Mouse (Mus musculus) kidney, embryonic 15.5 days (tissue): ENCODE measurements around the gene Prkcb. TPM values are rescaled to one million over a fixed set of nuclear protein-coding genes. Genes with fewer than 3 reads are reported as not detected.

Experiments used
- ATAC-seq: fragments of 200-750 bp; cut with Nextera tagmentation; replicated peaks from 2 replicates; pipeline ENCODE4 v1.8.0; 2017; ENCODE audit warnings: moderate TSS enrichment; ENCODE audit not compliant: low FRiP score
- H3K27ac ChIP-seq: fragments of 300-500 bp; sonication (generic); 2 replicates; pipeline ENCODE4 v1.5.1; 2015; ENCODE audit warnings: mild to moderate bottlenecking, inconsistent platforms
- H3K27me3 ChIP-seq: fragments of 300-500 bp; sonication (generic); 2 replicates; pipeline ENCODE4 v1.6.1; 2015; ENCODE audit warnings: inconsistent platforms
- H3K36me3 ChIP-seq: fragments of 300-500 bp; sonication (generic); 2 replicates; pipeline ENCODE4 v1.6.1; 2015; ENCODE audit warnings: inconsistent platforms
- H3K4me1 ChIP-seq: fragments of 300-500 bp; sonication (generic); 2 replicates; pipeline ENCODE4 v1.6.1; 2015; ENCODE audit warnings: inconsistent platforms
- H3K4me2 ChIP-seq: fragments of 300-500 bp; sonication (generic); 2 replicates; pipeline ENCODE4 v1.6.1; 2015; ENCODE audit warnings: moderate library complexity, mild to moderate bottlenecking, inconsistent platforms
- H3K4me3 ChIP-seq: fragments of 300-500 bp; sonication (generic); replicated peaks from 2 replicates; pipeline ENCODE4 v1.5.1; 2015; ENCODE audit warnings: mild to moderate bottlenecking, inconsistent platforms
- H3K9ac ChIP-seq: fragments of 300-500 bp; sonication (generic); 2 replicates; pipeline ENCODE4 v1.6.1; 2015; ENCODE audit warnings: mild to moderate bottlenecking, inconsistent platforms
- H3K9me3 ChIP-seq: fragments of 300-500 bp; sonication (generic); replicated peaks from 2 replicates; pipeline ENCODE4 v1.6.1; 2016; ENCODE audit warnings: inconsistent platforms
- WGBS: fragments of 180-500 bp; shearing (Covaris S2); methylation state at CpG from one replicate; pipeline ENCODE4 v1.1.7; 2015; ENCODE audit warnings: mixed read lengths; 5-methylcytosine and 5-hydroxymethylcytosine counted together
- polyA plus RNA-seq: library from polyadenylated mRNA; unstranded; fragments of >200 nt; fragmentation: Nextera tagmentation; extraction: Ambion mirVana; gene quantifications from 2 replicates; pipeline ENCODE4 v1.2.1, GENCODE M21; 2015

The Prkcb gene
- polyA plus RNA-seq, 1 experiment from 2014 or later = 5.9 TPM

DNA sequence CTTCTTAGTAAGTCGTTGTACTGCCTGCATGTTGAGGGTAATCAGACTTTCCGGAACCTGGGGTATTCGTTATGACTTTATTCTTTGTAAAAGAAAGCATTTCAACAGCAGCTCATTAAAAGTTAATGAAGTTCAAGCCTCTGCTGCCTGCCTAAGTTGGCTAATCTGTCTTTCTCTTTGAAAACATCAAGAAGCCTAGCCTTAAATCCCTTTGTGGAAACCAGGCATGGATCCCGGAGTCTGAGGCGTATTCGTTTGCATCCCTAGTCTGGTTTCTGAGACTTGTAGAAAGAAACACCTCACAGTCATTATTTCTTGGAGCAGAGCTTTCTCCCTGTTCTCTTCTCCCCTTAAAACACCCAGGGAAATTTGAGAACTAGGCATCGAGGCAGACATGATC lies 90.7 kb downstream of the Prkcb start:
- Histone ChIP-seq H3K9me3 (no peaks in the 10 kb centered on the region), H3K4me1 (peaks cover 10% of the 10 kb centered on the region; the same call in 1 of the 2 replicates), H3K4me2 (no peak overlapping the region), H3K9ac (no peak overlapping the region), H3K27me3 (no peaks in the 10 kb centered on the region), H3K36me3 (no peaks in the 10 kb centered on the region), H3K4me3 (no peak overlapping the region), H3K27ac (no peak overlapping the region)
- no peak for ATAC-seq
- WGBS = 71% methylated on average over 7 of the region's 7 CpGs

GRCm38 (mm10) chr7:122380336-122381130 lies 92.0 kb downstream of the Prkcb start:
- Histone ChIP-seq H3K9me3 (no peaks in the 10 kb centered on the region), H3K9ac (no peak overlapping the region), H3K27me3 (no peaks in the 10 kb centered on the region), H3K36me3 (no peaks in the 10 kb centered on the region), H3K27ac (no peak overlapping the region), H3K4me2 (no peak overlapping the region), H3K4me3 (no peak overlapping the region), H3K4me1 (peaks cover 10% of the 10 kb centered on the region; the same call in 1 of the 2 replicates)
- ATAC-seq = no peak
- 87% methylated on average over 10 of the region's 10 CpGs for WGBS

- Histone ChIP-seq H3K27ac (no peak overlapping the region), H3K4me1 (peaks cover 10% of the 10 kb centered on the region; the same call in 1 of the 2 replicates), H3K27me3 (no peaks in the 10 kb centered on the region), H3K4me3 (no peak overlapping the region), H3K9ac (no peak overlapping the region), H3K36me3 (no peaks in the 10 kb centered on the region), H3K9me3 (no peaks in the 10 kb centered on the region), H3K4me2 (no peak overlapping the region)
- 32% methylated on average over 10 of the region's 10 CpGs for WGBS
- no peak for ATAC-seq
Observed at GRCm38 (mm10) chr7:122381560-122381959, 93.0 kb downstream of the Prkcb start.

DNA sequence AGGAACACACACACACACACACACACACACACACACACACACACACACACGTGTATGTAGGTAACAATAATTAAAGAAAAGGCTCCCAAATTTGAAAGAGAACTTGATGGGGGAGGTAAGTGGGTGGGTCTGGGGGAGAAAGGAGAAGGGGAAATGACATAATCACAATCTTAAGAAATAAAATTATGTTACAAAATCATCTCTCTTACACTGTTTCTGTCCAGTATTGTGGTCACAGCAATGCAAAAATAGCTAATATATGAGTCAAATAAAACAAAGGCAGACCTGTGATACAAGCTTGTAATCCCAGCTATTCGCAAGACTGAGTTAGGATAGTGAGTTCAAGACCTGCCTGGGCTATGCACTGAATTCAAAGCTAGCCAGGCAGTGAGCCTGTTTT lies 94.7 kb downstream of the Prkcb start:
- Histone ChIP-seq H3K4me3 (no peak overlapping the region), H3K4me1 (peaks cover 10% of the 10 kb centered on the region; the same call in 1 of the 2 replicates), H3K4me2 (no peak overlapping the region), H3K27ac (no peak overlapping the region), H3K27me3 (no peaks in the 10 kb centered on the region), H3K9me3 (no peaks in the 10 kb centered on the region), H3K36me3 (no peaks in the 10 kb centered on the region), H3K9ac (no peak overlapping the region)
- no peak for ATAC-seq
- WGBS = 74% methylated on average over 2 of the region's 2 CpGs

DNA sequence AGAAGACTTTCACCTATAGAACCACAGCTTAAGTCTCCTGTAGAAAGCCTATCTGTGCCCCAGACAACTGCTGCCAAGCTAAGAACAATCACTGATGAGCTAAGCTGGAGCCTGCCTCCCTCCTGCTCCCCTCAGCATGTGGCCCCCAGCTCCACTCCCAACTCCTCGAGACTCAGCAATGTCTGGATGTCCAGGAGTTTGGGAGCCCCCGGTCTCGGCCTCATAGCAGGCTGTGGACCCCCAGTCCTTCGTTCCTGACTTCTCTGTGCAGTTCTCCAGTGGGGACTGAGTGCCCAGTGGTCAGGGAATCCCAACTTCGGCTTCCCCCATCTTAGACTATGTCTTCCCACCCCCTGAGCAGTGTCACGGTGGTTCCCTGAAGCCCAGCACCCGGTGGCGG lies 96.3 kb downstream of the Prkcb start:
- 88% methylated on average over 8 of the region's 8 CpGs for WGBS
- Histone ChIP-seq H3K9ac (no peak overlapping the region), H3K9me3 (no peaks in the 10 kb centered on the region), H3K27ac (no peak overlapping the region), H3K36me3 (no peaks in the 10 kb centered on the region), H3K27me3 (no peaks in the 10 kb centered on the region), H3K4me1 (peaks cover 8% of the 10 kb centered on the region; the same call in 1 of the 2 replicates), H3K4me2 (no peak overlapping the region), H3K4me3 (no peak overlapping the region)
- no peak for ATAC-seq

GRCm38 (mm10) chr7:122386567-122386966 lies 98.0 kb downstream of the Prkcb start:
- H3K27ac ChIP-seq = no peak overlapping the region
- no peaks in the 10 kb centered on the region for H3K27me3 ChIP-seq
- H3K4me1 ChIP-seq = peaks cover 5% of the 10 kb centered on the region; the same call in 1 of the 2 replicates
- no peak overlapping the region for H3K4me3 ChIP-seq
- no peak overlapping the region for H3K9ac ChIP-seq
- no peaks in the 10 kb centered on the region for H3K9me3 ChIP-seq
- H3K36me3 ChIP-seq = no peaks in the 10 kb centered on the region
- H3K4me2 ChIP-seq = no peak overlapping the region
- no peak for ATAC-seq
- 83% methylated on average over 1 of the region's 1 CpGs for WGBS

DNA sequence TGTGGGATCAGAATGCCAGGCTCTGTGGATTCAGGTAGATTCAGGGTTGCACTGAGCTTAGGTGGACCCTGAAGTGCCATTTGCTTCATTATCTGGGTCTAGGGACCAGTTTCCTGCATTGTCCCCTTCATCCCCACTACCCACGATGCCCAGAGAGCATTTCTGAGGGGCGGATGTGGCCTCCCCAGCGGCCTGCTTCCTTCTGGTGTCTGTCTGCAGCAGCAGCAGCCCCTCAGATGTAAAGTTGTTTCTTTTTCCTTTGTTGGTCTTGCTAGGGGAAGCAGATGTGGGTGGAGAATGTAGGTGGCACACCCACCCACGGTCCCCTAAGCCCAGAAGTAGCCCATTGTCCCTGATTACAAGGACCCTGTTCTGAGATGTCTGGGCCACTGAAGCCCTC lies 99.3 kb downstream of the Prkcb start:
- Histone ChIP-seq H3K4me1 (0 out of 2 replicates have a peak, but pooled peaks cover 2% of the 10 kb centered on the region), H3K4me3 (no peak overlapping the region), H3K9me3 (no peaks in the 10 kb centered on the region), H3K36me3 (no peaks in the 10 kb centered on the region), H3K27me3 (no peaks in the 10 kb centered on the region), H3K4me2 (no peak overlapping the region), H3K27ac (no peak overlapping the region), H3K9ac (no peak overlapping the region)
- no peak for ATAC-seq
- WGBS = 84% methylated on average over 4 of the region's 4 CpGs

DNA sequence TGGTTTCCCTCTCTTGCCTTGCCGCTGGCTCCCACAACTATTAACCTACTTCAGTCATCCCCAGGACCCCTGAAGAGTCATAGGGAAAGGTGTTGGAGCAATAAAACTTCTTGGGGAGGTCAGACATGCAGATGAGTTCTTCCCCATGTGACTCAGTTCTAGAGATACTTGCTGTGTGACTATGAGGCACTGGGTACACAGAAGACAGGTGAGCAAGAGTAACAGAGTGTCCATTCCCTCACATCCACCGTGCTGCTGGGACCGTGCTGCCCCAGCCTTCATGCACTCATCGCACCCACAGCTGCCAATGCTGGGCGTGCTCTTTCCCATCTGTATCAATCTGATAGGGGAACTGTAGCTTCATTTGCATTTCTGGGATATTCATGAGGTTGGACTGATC lies 100.3 kb downstream of the Prkcb start:
- H3K9me3 ChIP-seq = no peaks in the 10 kb centered on the region
- 0 out of 2 replicates have a peak, but pooled peaks cover 2% of the 10 kb centered on the region for H3K4me1 ChIP-seq
- no peak for ATAC-seq
- 78% methylated on average over 5 of the region's 5 CpGs for WGBS
- H3K27me3 ChIP-seq = no peaks in the 10 kb centered on the region
- no peak overlapping the region for H3K4me2 ChIP-seq
- H3K36me3 ChIP-seq = no peaks in the 10 kb centered on the region
- no peak overlapping the region for H3K4me3 ChIP-seq
- no peak overlapping the region for H3K27ac ChIP-seq
- no peak overlapping the region for H3K9ac ChIP-seq

DNA sequence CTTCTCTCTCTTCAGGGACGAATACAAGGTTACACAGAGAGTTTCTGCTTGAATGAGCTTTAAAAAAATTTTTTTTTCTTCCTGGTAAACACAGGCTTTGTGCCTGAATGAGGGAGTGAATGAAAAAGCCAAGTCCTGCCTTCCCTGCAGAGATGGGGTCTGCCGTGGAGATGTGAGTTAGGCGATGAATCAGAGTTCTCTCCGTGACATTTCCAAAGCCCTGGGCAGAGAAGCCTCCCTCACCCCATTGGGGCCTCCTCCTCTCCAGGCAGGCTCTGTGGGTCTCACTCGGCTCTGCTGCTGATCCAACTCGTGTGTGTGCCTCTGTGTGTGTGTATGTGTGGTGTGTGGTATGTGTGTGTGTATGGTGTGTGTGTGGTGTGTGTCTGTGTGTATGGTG lies 101.1 kb downstream of the Prkcb start:
- no peaks in the 10 kb centered on the region for H3K36me3 ChIP-seq
- H3K9ac ChIP-seq = no peak overlapping the region
- ATAC-seq = no peak
- H3K4me2 ChIP-seq = no peak overlapping the region
- H3K4me1 ChIP-seq = 0 out of 2 replicates have a peak, but pooled peaks cover 2% of the 10 kb centered on the region
- no peaks in the 10 kb centered on the region for H3K27me3 ChIP-seq
- H3K4me3 ChIP-seq = no peak overlapping the region
- no peaks in the 10 kb centered on the region for H3K9me3 ChIP-seq
- WGBS = 33% methylated on average over 6 of the region's 6 CpGs
- H3K27ac ChIP-seq = no peak overlapping the region

GRCm38 (mm10) chr7:122390200-122390599 lies 101.6 kb downstream of the Prkcb start:
- 77% methylated on average over 5 of the region's 5 CpGs for WGBS
- ATAC-seq = no peak
- H3K9ac ChIP-seq = no peak overlapping the region

GRCm38 (mm10) chr7:122390683-122391082 lies 102.1 kb downstream of the Prkcb start:
- Histone ChIP-seq H3K4me3 (no peak overlapping the region), H3K9ac (no peak overlapping the region), H3K9me3 (no peaks in the 10 kb centered on the region), H3K36me3 (no peaks in the 10 kb centered on the region), H3K27ac (no peak overlapping the region), H3K4me2 (no peak overlapping the region), H3K4me1 (0 out of 2 replicates have a peak, but pooled peaks cover 2% of the 10 kb centered on the region), H3K27me3 (no peaks in the 10 kb centered on the region)
- WGBS = 58% methylated on average over 4 of the region's 4 CpGs
- ATAC-seq = no peak

More at GRCm38 (mm10) chr7:122390200-122390599, 101.6 kb downstream of the Prkcb start:
- 0 out of 2 replicates have a peak, but pooled peaks cover 2% of the 10 kb centered on the region for H3K4me1 ChIP-seq
- H3K4me2 ChIP-seq = no peak overlapping the region
- H3K4me3 ChIP-seq = no peak overlapping the region
- H3K9me3 ChIP-seq = no peaks in the 10 kb centered on the region
- no peaks in the 10 kb centered on the region for H3K36me3 ChIP-seq
- H3K27me3 ChIP-seq = no peaks in the 10 kb centered on the region
- no peak overlapping the region for H3K27ac ChIP-seq

GRCm38 (mm10) chr7:122391382-122391781 lies 102.8 kb downstream of the Prkcb start:
- no peaks in the 10 kb centered on the region for H3K36me3 ChIP-seq
- H3K4me3 ChIP-seq = no peak overlapping the region
- 75% methylated on average over 3 of the region's 3 CpGs for WGBS
- no peaks in the 10 kb centered on the region for H3K27me3 ChIP-seq
- no peak overlapping the region for H3K4me2 ChIP-seq
- H3K9me3 ChIP-seq = no peaks in the 10 kb centered on the region
- 0 out of 2 replicates have a peak, but pooled peaks cover 2% of the 10 kb centered on the region for H3K4me1 ChIP-seq
- H3K9ac ChIP-seq = no peak overlapping the region
- no peak overlapping the region for H3K27ac ChIP-seq
- no peak for ATAC-seq
